26 mouse cellular contexts compared by ENCODE assay signal in genomic region chr5:125229097-125229496, GRCm38 (mm10). TPM values are rescaled to one million over a fixed set of nuclear protein-coding genes. Genes with fewer than 3 reads are reported as not detected.
DNase-seq lines count a peak whose midpoint lies in the region; ATAC-seq and TF ChIP-seq lines count a peak whose summit lies in the region.
"Had no signal": no experiment of that assay in that cellular context is flagged by ENCODE, and none has a peak within 500 bp of the region (broad histone marks: within the 10 kb centered on the region; RNA-seq: fewer than 3 reads in every experiment).

No protein-coding gene starts in this region.

- no peak overlapping the region for H3K4me3 ChIP-seq in left cerebral cortex, adult 2 months
- H3K4me3 ChIP-seq: embryonic facial prominence, embryonic 10.5 days; embryonic facial prominence, embryonic 12.5 days; forebrain, embryonic 13.5 days; forebrain, embryonic 15.5 days had no signal

- no peak for DNase-seq in frontal cortex, postnatal 14 days (ENCODE audit: low spot score in 2 of 2)
- DNase-seq in left cerebral cortex, adult 2 months (ENCODE audit: extremely low spot score in 1 of 2, low spot score in 2 of 2) = no peak
- no peak for DNase-seq in left cerebral cortex, postnatal 10 days (ENCODE audit: extremely low spot score in 1 of 2, low spot score in 2 of 2)
- peak; percentile 72 for DNase-seq in brain, adult 2 months (ENCODE audit: low read depth, low spot score)
- DNase-seq in embryo, embryonic 9.5 days (ENCODE audit: extremely low spot score) = no peak
- DNase-seq: adrenal gland, adult 8-10 months; adrenal gland, postnatal 14 days; adrenal gland, postnatal 36 days; B cell, adult 2 months; cerebellum, adult 11 months; cerebellum, adult 18-20 months; cerebellum, adult 8-10 months; cerebellum, adult 9-11 months; cerebellum, postnatal 14 days; cerebellum, postnatal 36 days; embryo, embryonic 11 days; forebrain, postnatal 0 days had no signal

- intact Hi-C loops in left cerebral cortex, adult 2 months (cut with DNase I) = no loop called here
- intact Hi-C loops in left cerebral cortex, postnatal 10 days (cut with DNase I) = no loop called here

- TF ChIP-seq CTCF in left cerebral cortex, adult 2 months (IDR thresholded peaks at IDR 0.05) = no peak

- H3K27ac ChIP-seq in left cerebral cortex, adult 2 months = peak overlapping the region; percentile 50
- H3K27ac ChIP-seq: embryonic facial prominence, embryonic 10.5 days; embryonic facial prominence, embryonic 12.5 days; forebrain, embryonic 13.5 days; forebrain, embryonic 15.5 days had no signal

- ATAC-seq in frontal cortex, adult (ENCODE audit: low TSS enrichment) = peak; percentile 55
- ATAC-seq: activated CD4-positive, CD25-positive, alpha-beta regulatory T cell, adult 4 months; CD4-positive, CD25-positive, alpha-beta regulatory T cell, adult 4 months; forebrain, embryonic 13.5 days; forebrain, embryonic 15.5 days; forebrain, postnatal 0 days; Patski had no signal

RNA-seq across cellular contexts. Expression of gene Ncor2, which starts 50.1 kb away (rescaled TPM):
- total RNA-seq in left cerebral cortex, adult 2 months (2021) = 100 to 1,000 TPM; 228 to 270 TPM
- 100 to 1,000 TPM; 131 to 146 TPM for total RNA-seq in left cerebral cortex, postnatal 10 days (2021)
- total RNA-seq: G1E had no signal
